Mouse (Mus musculus): ENCODE results near the gene Gm49510. TPM values are rescaled to one million over a fixed set of nuclear protein-coding genes. Genes with fewer than 3 reads are reported as not detected.

Gene Gm49510
- polyA plus RNA-seq, 2 experiments, result 0.03 to 0.10 TPM

GRCm38 (mm10) chr15:78928539-78928938, 29.1 kb downstream of the Gm49510 start:
- H3K27me3 ChIP-seq (ENCODE audit: control insufficient read depth, insufficient read depth, low read length), result no peaks in the 10 kb centered on the region
- no peak for ATAC-seq (ENCODE audit: insufficient read depth)
- no peak for DNase-seq (ENCODE audit: low read depth in 3 of 3, low spot score in 3 of 3)
- 45% methylated on average over 8 of the region's 8 CpGs for WGBS (ENCODE audit: insufficient replicate concordance)
- peak overlapping the region; percentile 75 for H3K4me2 ChIP-seq (ENCODE audit: low read depth)
- TF ChIP-seq CTCF (IDR thresholded peaks at IDR 0.05; ENCODE audit: low read depth), result no peak
- no peak for TF ChIP-seq EP300 (IDR thresholded peaks at IDR 0.05; ENCODE audit: low read depth)
- no peaks in the 10 kb centered on the region for H3K9me3 ChIP-seq (ENCODE audit: control insufficient read depth, low read length)
- H3K27ac ChIP-seq, result peak overlapping the region; percentile 64
- no peaks in the 10 kb centered on the region; the same call in 1 of the 2 replicates for H3K36me3 ChIP-seq (replicated peaks; ENCODE audit: control insufficient read depth, insufficient read depth, low read depth)
- H3K4me1 ChIP-seq (replicated peaks; ENCODE audit: control insufficient read depth in 2 of 2, insufficient read depth in 2 of 2, low read length in 1 of 2), result peaks cover 46 to 48% of the 10 kb centered on the region in 2 experiments
- peak overlapping the region; percentile 49 for H3K9ac ChIP-seq (replicated peaks)
- H3K4me3 ChIP-seq (ENCODE audit: insufficient read depth in 1 of 2, low read depth in 2 of 2, low read length in 2 of 2), result no peak overlapping the region; a peak in 1 of 4 replicates

- no peak for DNase-seq (ENCODE audit: low read depth in 3 of 3, low spot score in 3 of 3)
- no peak overlapping the region for H3K4me2 ChIP-seq (ENCODE audit: low read depth)
- no peaks in the 10 kb centered on the region for H3K9me3 ChIP-seq (ENCODE audit: control insufficient read depth, low read length)
- no peak for TF ChIP-seq CTCF (IDR thresholded peaks at IDR 0.05; ENCODE audit: low read depth)
- H3K4me1 ChIP-seq (replicated peaks; ENCODE audit: control insufficient read depth in 2 of 2, insufficient read depth in 2 of 2, low read length in 1 of 2), result peaks cover 33 to 35% of the 10 kb centered on the region in 2 experiments
- H3K36me3 ChIP-seq (replicated peaks; ENCODE audit: control insufficient read depth, insufficient read depth, low read depth), result no peaks in the 10 kb centered on the region; the same call in 1 of the 2 replicates
- H3K27me3 ChIP-seq (ENCODE audit: control insufficient read depth, insufficient read depth, low read length), result no peaks in the 10 kb centered on the region
- H3K9ac ChIP-seq (replicated peaks), result no peak overlapping the region
- no peak for ATAC-seq (ENCODE audit: insufficient read depth)
- no peak overlapping the region for H3K4me3 ChIP-seq (ENCODE audit: insufficient read depth in 1 of 2, low read depth in 2 of 2, low read length in 2 of 2)
- H3K27ac ChIP-seq, result no peak overlapping the region; the same call in 1 of the 2 replicates
- WGBS (ENCODE audit: insufficient replicate concordance), result 80% methylated on average over 6 of the region's 6 CpGs
Measured at GRCm38 (mm10) chr15:78930192-78930706, 30.8 kb downstream of the Gm49510 start.

GRCm38 (mm10) chr15:78930801-78931426, 31.4 kb downstream of the Gm49510 start:
- H3K4me3 ChIP-seq (ENCODE audit: insufficient read depth in 1 of 2, low read depth in 2 of 2, low read length in 2 of 2), result no peak overlapping the region
- no peak for DNase-seq (ENCODE audit: low read depth in 3 of 3, low spot score in 3 of 3)
- ATAC-seq (ENCODE audit: insufficient read depth), result no peak
- 79% methylated on average over 7 of the region's 7 CpGs for WGBS (ENCODE audit: insufficient replicate concordance)
- H3K9ac ChIP-seq (replicated peaks), result no peak overlapping the region
- peak overlapping the region; percentile 54 for H3K27ac ChIP-seq
- no peaks in the 10 kb centered on the region for H3K9me3 ChIP-seq (ENCODE audit: control insufficient read depth, low read length)
- no peak for TF ChIP-seq EP300 (IDR thresholded peaks at IDR 0.05; ENCODE audit: low read depth)
- no peak for TF ChIP-seq CTCF (IDR thresholded peaks at IDR 0.05; ENCODE audit: low read depth)
- H3K27me3 ChIP-seq (ENCODE audit: control insufficient read depth, insufficient read depth, low read length), result no peaks in the 10 kb centered on the region
- H3K36me3 ChIP-seq (replicated peaks; ENCODE audit: control insufficient read depth, insufficient read depth, low read depth), result no peaks in the 10 kb centered on the region; the same call in 1 of the 2 replicates
- H3K4me1 ChIP-seq (replicated peaks; ENCODE audit: control insufficient read depth in 2 of 2, insufficient read depth in 2 of 2, low read length in 1 of 2), result peaks cover 30 to 34% of the 10 kb centered on the region in 2 experiments
- H3K4me2 ChIP-seq (ENCODE audit: low read depth), result no peak overlapping the region

- Histone ChIP-seq H3K9ac (replicated peaks) (no peak overlapping the region), H3K4me3 (ENCODE audit: insufficient read depth in 1 of 2, low read depth in 2 of 2, low read length in 2 of 2) (no peak overlapping the region), H3K27ac (peak overlapping the region; percentile 54), H3K4me1 (replicated peaks; ENCODE audit: control insufficient read depth in 2 of 2, insufficient read depth in 2 of 2, low read length in 1 of 2) (peaks cover 31 to 34% of the 10 kb centered on the region in 2 experiments), H3K4me2 (ENCODE audit: low read depth) (no peak overlapping the region), H3K36me3 (replicated peaks; ENCODE audit: control insufficient read depth, insufficient read depth, low read depth) (no peaks in the 10 kb centered on the region; the same call in 1 of the 2 replicates), H3K27me3 (ENCODE audit: control insufficient read depth, insufficient read depth, low read length) (no peaks in the 10 kb centered on the region), H3K9me3 (ENCODE audit: control insufficient read depth, low read length) (no peaks in the 10 kb centered on the region)
- ATAC-seq (ENCODE audit: insufficient read depth), result peak; percentile 38
- DNase-seq (ENCODE audit: low read depth in 3 of 3, low spot score in 3 of 3), result peak in 2 of 3 experiments; percentile 67 to 75
- 7% methylated on average over 3 of the region's 3 CpGs for WGBS (ENCODE audit: insufficient replicate concordance)
- peak; percentile 98 for TF ChIP-seq CTCF (IDR thresholded peaks at IDR 0.05; ENCODE audit: low read depth)
- no peak; the same call in 1 of the 2 replicates for TF ChIP-seq EP300 (IDR thresholded peaks at IDR 0.05; ENCODE audit: low read depth)
Measured at GRCm38 (mm10) chr15:78931577-78931976, 32.1 kb downstream of the Gm49510 start.

- H3K9me3 ChIP-seq (ENCODE audit: control insufficient read depth, low read length), result no peaks in the 10 kb centered on the region
- H3K36me3 ChIP-seq (replicated peaks; ENCODE audit: control insufficient read depth, insufficient read depth, low read depth), result peaks cover 16% of the 10 kb centered on the region
- WGBS (ENCODE audit: insufficient replicate concordance), result under 1% methylated on average over 42 of the region's 42 CpGs
- DNase-seq (ENCODE audit: low read depth in 3 of 3, low spot score in 3 of 3) (peak; percentile 81 to 84 (median 83)), ATAC-seq (ENCODE audit: insufficient read depth) (peak; percentile 78)
- H3K27ac ChIP-seq, result peak within 1 kb of the TSS; percentile 65
- peak within 1 kb of the TSS; percentile 76 to 82 for H3K4me3 ChIP-seq (ENCODE audit: insufficient read depth in 1 of 2, low read depth in 2 of 2, low read length in 2 of 2)
- TF ChIP-seq EP300 (IDR thresholded peaks at IDR 0.05; ENCODE audit: low read depth) (no peak; the same call in 1 of the 2 replicates), CTCF (IDR thresholded peaks at IDR 0.05; ENCODE audit: low read depth) (0 out of 2 replicates have a peak, but pooled peaks have one; percentile 25)
- peaks cover 19 to 22% of the 10 kb centered on the region in 2 experiments for H3K4me1 ChIP-seq (replicated peaks; ENCODE audit: control insufficient read depth in 2 of 2, insufficient read depth in 2 of 2, low read length in 1 of 2)
- peak within 1 kb of the TSS; percentile 78 for H3K9ac ChIP-seq (replicated peaks)
- no peaks in the 10 kb centered on the region for H3K27me3 ChIP-seq (ENCODE audit: control insufficient read depth, insufficient read depth, low read length)
- peak within 1 kb of the TSS; percentile 96 for H3K4me2 ChIP-seq (ENCODE audit: low read depth)
Measured at GRCm38 (mm10) chr15:78934784-78935320, 35.4 kb downstream of the Gm49510 start, which contains the start of gene Nol12. Gene Nol12, plus strand, starts transcription at chr15:78934933.

Measured in liver, embryonic 14.5 days (tissue).